Mouse (Mus musculus) MEL (cell line): ENCODE data around the gene Tax1bp1. TPM values are rescaled to one million over a fixed set of nuclear protein-coding genes. Genes with fewer than 3 reads are reported as not detected.

Source experiments
- polyA plus RNA-seq, 2 experiments: library from polyadenylated mRNA; stranded (reverse) in 1 of 2; unstranded in 1 of 2; fragments of >175 nt in 1 of 2; fragments of >200 nt in 1 of 2; gene quantifications; 2 replicates each; pipeline versions ENCODE4 v1.2.1 to v1.2.4; 2012; ENCODE audit warnings: low replicate concordance in 2 of 2, low read depth in 1 of 2; ENCODE audit not compliant: insufficient read length in 2 of 2, insufficient read depth in 1 of 2, missing spikeins in 1 of 2
- total RNA-seq: library from RNA; depleted of rRNA; stranded (reverse); fragments of 300-350 nt; gene quantifications from 2 replicates; pipeline ENCODE4 v1.2.3, GENCODE M21; 2012; rRNA removed

Tax1bp1 gene
- total and polyA plus RNA-seq, 3 experiments, result 39.8 to 45.6 TPM; not detected in 1

Other genes with a start within 250 kb of the Tax1bp1 start
- gene Hibadh, start 73.3 kb upstream of the Tax1bp1 start, total RNA-seq, result 30.9 and 31.2 TPM in 2 replicates
- 10 to 100 TPM in 1 of 2 experiments, not detected in 1; 39.3 TPM for gene Hibadh, start 73.3 kb upstream of the Tax1bp1 start, polyA plus RNA-seq